Mouse (Mus musculus) MEL (cell line): ENCODE data around the gene Tmem151a. TPM values are rescaled to one million over a fixed set of nuclear protein-coding genes. Genes with fewer than 3 reads are reported as not detected.

ENCODE experiments used
- DNase-seq: peaks from one replicate; pipeline ENCODE4 v3.0.0; 2011; ENCODE audit warnings: low read depth, low spot score
- H3K27ac ChIP-seq: 2 replicates; pipeline ENCODE4 v1.5.1; 2012; ENCODE audit warnings: low read depth, mild to moderate bottlenecking, control low read depth, low read length, moderate library complexity; ENCODE audit not compliant: control insufficient read depth
- H3K27me3 ChIP-seq, 2 experiments: fragments of 150-350 bp in 1 of 2; sonication (generic) in 1 of 2; 2 replicates each; pipeline ENCODE4 v1.6.1; 2012; ENCODE audit warnings: low read length in 2 of 2, mild to moderate bottlenecking in 2 of 2, improper control_type of control experiment in 1 of 2, moderate library complexity in 1 of 2; ENCODE audit not compliant: insufficient read depth in 2 of 2, control insufficient read depth in 1 of 2
- H3K36me3 ChIP-seq, 2 experiments: 2 replicates each; pipeline ENCODE4 v1.6.1; 2012 to 2014; ENCODE audit warnings: low read length in 2 of 2, improper control_type of control experiment in 1 of 2, inconsistent platforms in 1 of 2, mild to moderate bottlenecking in 1 of 2; ENCODE audit not compliant: insufficient read depth in 2 of 2, control insufficient read depth in 1 of 2
- H3K4me1 ChIP-seq, 2 experiments: fragments of 150-350 bp in 1 of 2; sonication (generic) in 1 of 2; 2 replicates each; pipeline ENCODE4 v1.6.1; 2012; ENCODE audit warnings: low read length in 2 of 2, improper control_type of control experiment in 1 of 2, mild to moderate bottlenecking in 1 of 2; ENCODE audit not compliant: insufficient read depth in 2 of 2, control insufficient read depth in 1 of 2
- H3K4me3 ChIP-seq, 2 experiments: fragments of 150-350 bp in 1 of 2; sonication (generic) in 1 of 2; 2 replicates each; pipeline ENCODE4 v1.5.1; 2012; ENCODE audit warnings: low read depth in 2 of 2, low read length in 2 of 2, mild to moderate bottlenecking in 2 of 2, moderate library complexity in 2 of 2, control low read depth in 1 of 2, improper control_type of control experiment in 1 of 2; ENCODE audit not compliant: control insufficient read depth in 1 of 2, insufficient read depth in 1 of 2
- H3K79me2 ChIP-seq: 2 replicates; pipeline ENCODE4 v1.6.1; 2012; ENCODE audit warnings: mild to moderate bottlenecking, low read length, moderate library complexity; ENCODE audit not compliant: control insufficient read depth, poor library complexity, insufficient read depth
- H3K9ac ChIP-seq: 2 replicates; pipeline ENCODE4 v1.6.1; 2012; ENCODE audit warnings: low read depth, mild to moderate bottlenecking, control low read depth, low read length, moderate library complexity; ENCODE audit not compliant: control insufficient read depth, poor library complexity, severe bottlenecking
- H3K9me3 ChIP-seq: fragments of 150-350 bp; sonication (generic); replicated peaks from 2 replicates; pipeline ENCODE4 v1.6.1; 2012; ENCODE audit warnings: mild to moderate bottlenecking, low read length, improper control_type of control experiment, moderate library complexity; ENCODE audit not compliant: insufficient read depth
- CHD2 ChIP-seq: IDR thresholded peaks from 2 replicates; pipeline ENCODE4 v1.6.1; 2011; ENCODE audit warnings: low read length, improper control_type of control experiment
- CTCF ChIP-seq, 3 experiments: IDR thresholded peaks in 2 of 3; conservative IDR thresholded peaks in 1 of 3; 2 replicates each; pipeline ENCODE4 v1.5.1; 2011 to 2012; ENCODE audit warnings: low read length in 3 of 3, low read depth in 2 of 3, mild to moderate bottlenecking in 2 of 3, improper control_type of control experiment in 1 of 3, inconsistent platforms in 1 of 3, mixed read lengths in 1 of 3, moderate library complexity in 1 of 3; ENCODE audit not compliant: control insufficient read depth in 1 of 3, insufficient read depth in 1 of 3, poor library complexity in 1 of 3, severe bottlenecking in 1 of 3
- E2F4 ChIP-seq: IDR thresholded peaks from 2 replicates; pipeline ENCODE4 v1.6.1; 2011; ENCODE audit warnings: low read depth, low read length, improper control_type of control experiment, borderline replicate concordance
- EP300 ChIP-seq, 2 experiments: IDR thresholded peaks; 2 replicates each; pipeline ENCODE4 v1.6.1; 2011; ENCODE audit warnings: improper control_type of control experiment in 2 of 2, low read length in 2 of 2, low read depth in 1 of 2, mild to moderate bottlenecking in 1 of 2
- GABPA ChIP-seq: IDR thresholded peaks from 2 replicates; pipeline ENCODE4 v1.6.1; 2012; ENCODE audit warnings: low read depth, mild to moderate bottlenecking, inconsistent platforms, low read length, improper control_type of control experiment, moderate library complexity
- JUND ChIP-seq: IDR thresholded peaks from 2 replicates; pipeline ENCODE4 v1.6.1; 2011; ENCODE audit warnings: low read depth, mild to moderate bottlenecking, improper control_type of control experiment, low read length
- KAT2A ChIP-seq: conservative IDR thresholded peaks from 2 replicates; pipeline ENCODE4 v1.6.1; 2012; ENCODE audit warnings: low read depth, low read length, improper control_type of control experiment, inconsistent platforms
- MAX ChIP-seq: IDR thresholded peaks from 2 replicates; pipeline ENCODE4 v1.6.1; 2011; ENCODE audit warnings: low read length, improper control_type of control experiment
- NRF1 ChIP-seq: IDR thresholded peaks from 2 replicates; pipeline ENCODE4 v1.6.1; 2014; ENCODE audit warnings: low read depth, mild to moderate bottlenecking, inconsistent platforms, low read length, improper control_type of control experiment, moderate library complexity; ENCODE audit not compliant: poor library complexity, insufficient read depth, severe bottlenecking
- POLR2AphosphoS2 ChIP-seq: IDR thresholded peaks from 2 replicates; pipeline ENCODE4 v1.6.1; 2011; ENCODE audit warnings: low read length, improper control_type of control experiment
- POLR2AphosphoS5 ChIP-seq: IDR thresholded peaks from 2 replicates; pipeline ENCODE4 v1.6.1; 2012; ENCODE audit warnings: low read depth, borderline replicate concordance, mild to moderate bottlenecking, inconsistent platforms, low read length, moderate library complexity, mixed read lengths
- RCOR1 ChIP-seq: IDR thresholded peaks from 2 replicates; pipeline ENCODE4 v1.6.1; 2012; ENCODE audit warnings: low read depth, mild to moderate bottlenecking, inconsistent platforms, low read length, improper control_type of control experiment
- SMC3 ChIP-seq: IDR thresholded peaks from 2 replicates; pipeline ENCODE4 v1.6.1; 2011; ENCODE audit warnings: low read depth, low read length, improper control_type of control experiment
- TBP ChIP-seq: IDR thresholded peaks from 2 replicates; pipeline ENCODE4 v1.8.0; 2011; ENCODE audit warnings: low read depth, low read length, improper control_type of control experiment
- USF1 ChIP-seq: IDR thresholded peaks from 2 replicates; pipeline ENCODE4 v1.6.1; 2014; ENCODE audit warnings: low read depth, mild to moderate bottlenecking, inconsistent platforms, low read length, improper control_type of control experiment, moderate library complexity
- USF2 ChIP-seq, 2 experiments: IDR thresholded peaks; 2 replicates each; pipeline ENCODE4 v1.6.1; 2011 to 2012; ENCODE audit warnings: improper control_type of control experiment in 2 of 2, low read length in 2 of 2, borderline replicate concordance in 1 of 2, inconsistent platforms in 1 of 2, low read depth in 1 of 2, mild to moderate bottlenecking in 1 of 2; ENCODE audit not compliant: insufficient read depth in 1 of 2
- ZMIZ1 ChIP-seq: IDR thresholded peaks from 2 replicates; pipeline ENCODE4 v1.6.1; 2012; ENCODE audit warnings: low read depth, mild to moderate bottlenecking, inconsistent platforms, low read length, improper control_type of control experiment, moderate library complexity
- polyA plus RNA-seq, 2 experiments: library from polyadenylated mRNA; stranded (reverse) in 1 of 2; unstranded in 1 of 2; fragments of >175 nt in 1 of 2; fragments of >200 nt in 1 of 2; gene quantifications; 2 replicates each; pipeline versions ENCODE4 v1.2.1 to v1.2.4; 2012; ENCODE audit warnings: low replicate concordance in 2 of 2, low read depth in 1 of 2; ENCODE audit not compliant: insufficient read length in 2 of 2, insufficient read depth in 1 of 2, missing spikeins in 1 of 2
- total RNA-seq: library from RNA; depleted of rRNA; stranded (reverse); fragments of 300-350 nt; gene quantifications from 2 replicates; pipeline ENCODE4 v1.2.3, GENCODE M21; 2012

Gene Tmem151a
- total and polyA plus RNA-seq, 3 experiments, result 0.63 TPM; not detected in 2

- Histone ChIP-seq H3K4me1 (peaks cover 4 to 41% of the 10 kb centered on the region in 2 experiments; a peak in 3 of 4 replicates), H3K79me2 (no peaks in the 10 kb centered on the region), H3K27ac (no peak overlapping the region), H3K9me3 (no peaks in the 10 kb centered on the region), H3K27me3 (no peaks in the 10 kb centered on the region)
- TF ChIP-seq USF2 (IDR thresholded peaks at IDR 0.05; ENCODE audit: borderline replicate concordance in 1 of 2, insufficient read depth in 1 of 2, low read depth in 1 of 2, low read length in 2 of 2) (no peak), USF1 (no peak), JUND (no peak), CTCF (IDR thresholded peaks at IDR 0.05 in 2 of 3, conservative IDR thresholded peaks at IDR 0.05 in 1 of 3; ENCODE audit: control insufficient read depth in 1 of 3, insufficient read depth in 1 of 3, low read depth in 2 of 3, low read length in 3 of 3, poor library complexity in 1 of 3, severe bottlenecking in 1 of 3) (no peak), MAX (no peak), KAT2A (no peak), ZMIZ1 (no peak), EP300 (IDR thresholded peaks at IDR 0.05; ENCODE audit: low read depth in 1 of 2, low read length in 2 of 2) (no peak), RCOR1 (no peak), TBP (no peak), POLR2AphosphoS5 (no peak), E2F4 (no peak), NRF1 (no peak), CHD2 (no peak), POLR2AphosphoS2 (no peak), GABPA (no peak), SMC3 (no peak)
- TF ChIP-seq, all 39 proteins: peak for 0
- Histone ChIP-seq H3K36me3 (peaks cover 0 to 22% of the 10 kb centered on the region in 2 experiments; a peak in 2 of 4 replicates), H3K9ac (no peak overlapping the region), H3K4me3 (no peak overlapping the region)
- DNase-seq, result no peak
These were observed 26.2 kb downstream of the Tmem151a start for GRCm38 (mm10) chr19:5058801-5059771.
